Mouse (Mus musculus) layer of hippocampus, postnatal 14 days (tissue): ENCODE measurements around the gene Olfr716. TPM values are rescaled to one million over a fixed set of nuclear protein-coding genes. Genes with fewer than 3 reads are reported as not detected.
"Not testable (repeated sequence)": the region's sequence is repeated elsewhere in the genome, so short reads cannot be mapped to it uniquely, and the experiment has no call there.

Experiments used
- DNase-seq, 2 experiments: peaks; one replicate each; pipeline ENCODE4 v3.0.0; 2021 to 2022; ENCODE audit warnings: low spot score in 2 of 2, mixed read lengths in 1 of 2
- long read RNA-seq, 2 experiments: library from polyadenylated mRNA; stranded (forward); transcript quantifications; one replicate each; pipeline ENCODE4 v2.0.0; 2021
- total RNA-seq, 2 experiments: library from RNA; stranded (reverse); gene quantifications; 2 replicates each; pipeline ENCODE4 v1.2.3; 2021

The Olfr716 gene
- not detected for total RNA-seq
- long read RNA-seq, experiment 1, result 0 reads
- long read RNA-seq, experiment 2, result 0 reads

GRCm38 (mm10) chr7:107138027-107138426 is at the start of gene Olfr716:
TSS of gene Olfr716 (plus strand) at chr7:107138327.
- not testable (repeated sequence) for DNase-seq

- no peak for DNase-seq
Observed at GRCm38 (mm10) chr7:107092920-107093319, 45.2 kb upstream of the Olfr716 start, which contains the start of gene Olfr17. TSS of gene Olfr17 (plus strand) at chr7:107093220.

DNA sequence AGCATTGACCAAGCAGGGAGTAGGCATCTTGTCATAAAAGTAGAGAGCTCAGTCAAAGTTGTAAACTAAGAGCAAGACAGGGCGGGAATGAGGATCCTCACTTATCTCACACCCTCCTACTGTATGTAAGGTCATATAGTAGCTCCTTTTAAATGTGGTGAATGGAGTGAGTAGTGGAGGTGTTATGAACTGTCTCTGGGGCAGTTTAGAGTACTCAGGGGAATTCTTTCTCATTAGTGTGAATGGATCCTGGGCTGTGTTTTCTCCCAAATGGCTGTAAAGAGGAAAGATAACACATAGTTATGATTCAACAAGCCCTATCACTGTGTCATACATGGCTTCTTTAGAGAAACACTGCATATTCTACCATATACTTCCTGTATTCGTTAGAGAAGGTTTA is 27.9 kb upstream of the Olfr716 start, which contains the start of gene Olfr715b:
Gene Olfr715b (minus strand): TSS at position 101 of the 400 bp plus-strand sequence.
- DNase-seq, result not testable (repeated sequence)

DNA sequence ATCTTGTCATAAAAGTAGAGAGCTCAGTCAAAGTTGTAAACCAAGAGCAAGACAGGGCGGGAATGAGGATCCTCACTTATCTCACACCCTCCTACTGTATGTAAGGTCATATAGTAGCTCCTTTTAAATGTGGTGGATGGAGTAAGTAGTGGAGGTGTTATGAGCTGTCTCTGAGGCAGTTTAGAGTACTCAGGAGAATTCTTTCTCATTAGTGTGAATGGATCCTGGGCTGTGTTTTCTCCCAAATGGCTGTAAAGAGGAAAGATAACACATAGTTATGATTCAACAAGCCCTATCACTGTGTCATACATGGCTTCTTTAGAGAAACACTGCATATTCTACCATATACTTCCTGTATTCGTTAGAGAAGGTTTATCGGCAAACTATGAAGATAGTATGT is 7.1 kb upstream of the Olfr716 start, which contains the start of gene Olfr715:
Gene Olfr715 (minus strand): TSS at position 101 of the 400 bp plus-strand sequence.
- DNase-seq, result not testable (repeated sequence)

- no peak for DNase-seq
Observed at GRCm38 (mm10) chr7:107166690-107167089, 28.6 kb downstream of the Olfr716 start, which contains the start of gene Nlrp14. TSS of gene Nlrp14 (plus strand) at chr7:107166990.

- DNase-seq, result no peak
Observed at GRCm38 (mm10) chr7:107180406-107180805, 42.3 kb downstream of the Olfr716 start.

Other genes starting within 250 kb of the Olfr716 start
- gene Olfr707, start 237.1 kb upstream of the Olfr716 start, total RNA-seq, result not detected
- not detected for gene Olfr1532-ps1, start 230.3 kb upstream of the Olfr716 start, total RNA-seq
- gene Olfr709-ps1, start 206.1 kb upstream of the Olfr716 start, total RNA-seq, result not detected
- gene Olfr710, start 190.0 kb upstream of the Olfr716 start, total RNA-seq, result not detected
- gene Olfr6, start 174.4 kb upstream of the Olfr716 start, total RNA-seq, result under 1 TPM in 1 of 2 experiments, not detected in 1; 0.05 TPM
- gene Olfr711, start 162.9 kb upstream of the Olfr716 start, total RNA-seq, result not detected
- not detected for gene Olfr2, start 132.3 kb upstream of the Olfr716 start, total RNA-seq
- not detected for gene Olfr713, start 107.2 kb upstream of the Olfr716 start, total RNA-seq
- not detected for gene Olfr714, start 67.3 kb upstream of the Olfr716 start, total RNA-seq
- gene Olfr17, start 45.1 kb upstream of the Olfr716 start, total RNA-seq, result not detected
- not detected for gene Olfr715b, start 28.0 kb upstream of the Olfr716 start, total RNA-seq
- not detected for gene Olfr715, start 7.2 kb upstream of the Olfr716 start, total RNA-seq
- not detected for gene Nlrp14, start 28.7 kb downstream of the Olfr716 start, total RNA-seq
- not detected for gene Rbmxl2, start 71.1 kb downstream of the Olfr716 start, total RNA-seq
- 10 to 100 TPM in 1 of 2 experiments, 1 to 10 TPM in 1; 7.6 to 10.4 TPM for gene Syt9, start 232.4 kb downstream of the Olfr716 start, total RNA-seq